Mouse (Mus musculus): Measurements from ENCODE around the gene Gapvd1. TPM values are rescaled to one million over a fixed set of nuclear protein-coding genes. Genes with fewer than 3 reads are reported as not detected.

Gene Gapvd1
- total RNA-seq, 2 experiments from 2014 or later = 99.1 to 101 TPM

DNA sequence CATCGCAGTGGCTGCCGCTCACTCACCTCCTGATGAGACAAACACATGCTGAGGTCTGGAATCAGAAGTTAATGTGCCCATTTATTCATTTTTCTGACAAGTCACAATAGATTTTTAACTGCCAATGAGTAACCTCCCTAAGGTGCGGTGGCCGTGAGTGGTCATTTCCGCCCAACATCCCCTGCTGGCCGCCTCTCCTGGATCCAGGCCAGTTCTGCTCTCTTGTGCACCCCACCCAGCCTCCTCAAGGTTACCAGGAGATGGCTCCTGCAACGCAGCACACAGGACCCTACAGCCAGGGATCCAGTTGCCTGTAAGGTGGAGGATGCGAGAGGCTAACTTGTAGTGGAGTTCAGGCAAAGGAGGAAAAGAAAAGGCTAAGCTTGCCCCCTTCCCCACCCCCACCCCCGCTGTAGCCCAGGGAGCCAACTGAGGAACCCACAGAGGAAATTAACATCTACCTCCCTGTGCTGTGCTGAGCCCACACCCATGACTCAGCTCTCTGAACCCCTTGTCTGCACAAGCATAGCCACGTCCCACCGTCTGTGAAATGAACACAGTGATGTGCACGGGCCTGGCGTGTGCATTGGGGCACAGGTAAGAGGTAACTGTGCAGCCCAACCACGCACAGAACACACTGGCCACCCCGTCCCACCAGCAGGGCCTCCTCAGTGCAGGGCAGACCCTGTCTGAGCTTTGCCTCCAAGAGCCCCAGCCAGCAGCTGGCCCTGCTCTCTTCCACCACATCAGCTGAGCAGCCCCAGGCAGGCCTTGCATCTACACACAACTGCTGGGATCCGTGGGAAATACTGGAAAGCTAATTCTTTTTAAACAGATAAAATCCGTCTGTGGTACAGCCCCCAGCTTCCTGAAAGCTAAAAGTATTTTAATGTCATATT lies 127.5 kb downstream of the Gapvd1 start:
- intact Hi-C loops (cut with DNase I) = no loop called here
- no peak for DNase-seq (ENCODE audit: extremely low spot score in 1 of 2, low spot score in 2 of 2)
- TF ChIP-seq CTCF (IDR thresholded peaks at IDR 0.05) = no peak

More for the DNA sequence above, 127.5 kb downstream of the Gapvd1 start:
- H3K27ac ChIP-seq = no peak overlapping the region
- H3K4me3 ChIP-seq = no peak overlapping the region

Other genes starting within 250 kb of the Gapvd1 start
- gene Hspa5, start 16.7 kb upstream of the Gapvd1 start, total RNA-seq (2021) = 100 to 1,000 TPM; 325 to 334 TPM
- 10 to 100 TPM; 32.0 to 34.4 TPM for gene Rabepk, start 44.7 kb upstream of the Gapvd1 start, total RNA-seq (2021)
- gene Fbxw2, start 71.1 kb upstream of the Gapvd1 start, total RNA-seq (2021) = 100 to 1,000 TPM in 1 of 2 experiments, 10 to 100 TPM in 1; 86.8 to 100 TPM
- gene Gm34653, start 77.8 kb upstream of the Gapvd1 start, total RNA-seq (2021) = under 1 TPM in 1 of 2 experiments, not detected in 1; 0.27 TPM
- under 1 TPM; 0.23 to 0.93 TPM for gene Cutal, start 119.2 kb upstream of the Gapvd1 start, total RNA-seq (2021)
- 10 to 100 TPM; 31.9 to 35.7 TPM for gene Psmd5, start 119.7 kb upstream of the Gapvd1 start, total RNA-seq (2021)
- gene Phf19, start 158.8 kb upstream of the Gapvd1 start, total RNA-seq (2021) = 1 to 10 TPM in 1 of 2 experiments, under 1 TPM in 1; 0.84 to 1.3 TPM
- gene Traf1, start 206.5 kb upstream of the Gapvd1 start, total RNA-seq (2021) = 1 to 10 TPM; 1.3 to 1.6 TPM

Data from left cerebral cortex, adult 2 months (tissue).